Mouse (Mus musculus): ENCODE measurements at regions not wholly inside any gene's neighbourhood (a gene's known extent, or its start where the extent isn't known, plus 50 kb on each side); places are given as distances from the start of the nearest gene placed in this dataset.

- no peak for TF ChIP-seq POLR2A (IDR thresholded peaks at IDR 0.05; ENCODE audit: control insufficient read depth, extremely low read depth, insufficient read depth, low read length, poor library complexity)
- TF ChIP-seq CTCF (IDR thresholded peaks at IDR 0.05; ENCODE audit: borderline replicate concordance, control insufficient read depth, extremely low read depth, insufficient read depth, low read length, poor library complexity): no peak
These were observed 119.2 kb upstream of the Itga4 start for GRCm38 (mm10) chr2:79135986-79136385.
